Mouse (Mus musculus): ENCODE results near the gene Lmntd1. TPM values are rescaled to one million over a fixed set of nuclear protein-coding genes. Genes with fewer than 3 reads are reported as not detected.

The Lmntd1 gene
- polyA plus RNA-seq, 1 experiment = not detected

GRCm38 (mm10) chr6:145469260-145469943 is 144.7 kb downstream of the Lmntd1 start:
- no peaks in the 10 kb centered on the region for H3K36me3 ChIP-seq (ENCODE audit: control insufficient read depth, insufficient read depth)
- no peak overlapping the region for H3K4me3 ChIP-seq
- no peak overlapping the region for H3ac ChIP-seq (ENCODE audit: control insufficient read depth, insufficient read length)
- H3K79me2 ChIP-seq (ENCODE audit: control insufficient read depth, insufficient read depth) = no peaks in the 10 kb centered on the region
- TF ChIP-seq E2F4 (IDR thresholded peaks at IDR 0.05; ENCODE audit: insufficient read depth) = no peak
- TF ChIP-seq TCF3 (IDR thresholded peaks at IDR 0.05; ENCODE audit: insufficient read length, low read depth) = no peak
- TF ChIP-seq MYOG (IDR thresholded peaks at IDR 0.05; ENCODE audit: control insufficient read depth in 1 of 3, insufficient read depth in 1 of 3, insufficient read length in 2 of 3, low read depth in 2 of 3) = no peak
- TF ChIP-seq TCF12 (IDR thresholded peaks at IDR 0.05; ENCODE audit: insufficient read depth, poor library complexity, severe bottlenecking) = no peak
- TF ChIP-seq USF1 (IDR thresholded peaks at IDR 0.05; ENCODE audit: low read depth) = no peak
- TF ChIP-seq POLR2AphosphoS2 (IDR thresholded peaks at IDR 0.05; ENCODE audit: insufficient read length, low read depth) = no peak
- no peak for TF ChIP-seq CEBPB (IDR thresholded peaks at IDR 0.05; ENCODE audit: insufficient read depth, poor library complexity, severe bottlenecking)
- no peak overlapping the region for H3K4me2 ChIP-seq (ENCODE audit: low read depth)
- H3K27me3 ChIP-seq (ENCODE audit: control insufficient read depth, insufficient read depth, insufficient read length) = peaks cover 4% of the 10 kb centered on the region

- Histone ChIP-seq H3ac (ENCODE audit: control insufficient read depth, insufficient read length) (no peak overlapping the region), H3K4me2 (ENCODE audit: low read depth) (no peak overlapping the region), H3K79me2 (ENCODE audit: control insufficient read depth, insufficient read depth) (no peaks in the 10 kb centered on the region), H3K4me3 (no peak overlapping the region), H3K36me3 (ENCODE audit: control insufficient read depth, insufficient read depth) (no peaks in the 10 kb centered on the region), H3K27me3 (ENCODE audit: control insufficient read depth, insufficient read depth, insufficient read length) (no peaks in the 10 kb centered on the region)
- TF ChIP-seq MYOG (IDR thresholded peaks at IDR 0.05; ENCODE audit: control insufficient read depth in 1 of 3, insufficient read depth in 1 of 3, insufficient read length in 2 of 3, low read depth in 2 of 3) (no peak), TCF3 (IDR thresholded peaks at IDR 0.05; ENCODE audit: insufficient read length, low read depth) (no peak), USF1 (IDR thresholded peaks at IDR 0.05; ENCODE audit: low read depth) (no peak), POLR2AphosphoS2 (IDR thresholded peaks at IDR 0.05; ENCODE audit: insufficient read length, low read depth) (no peak), MAX (IDR thresholded peaks at IDR 0.05; ENCODE audit: low read depth) (no peak), E2F4 (IDR thresholded peaks at IDR 0.05; ENCODE audit: insufficient read depth) (no peak)
Observed at GRCm38 (mm10) chr6:145464027-145464426, 150.1 kb downstream of the Lmntd1 start.

GRCm38 (mm10) chr6:145462677-145463245 is 151.4 kb downstream of the Lmntd1 start:
- Histone ChIP-seq H3K4me3 (no peak overlapping the region), H3K27me3 (ENCODE audit: control insufficient read depth, insufficient read depth, insufficient read length) (no peaks in the 10 kb centered on the region), H3ac (ENCODE audit: control insufficient read depth, insufficient read length) (no peak overlapping the region), H3K4me2 (ENCODE audit: low read depth) (no peak overlapping the region), H3K36me3 (ENCODE audit: control insufficient read depth, insufficient read depth) (no peaks in the 10 kb centered on the region), H3K79me2 (ENCODE audit: control insufficient read depth, insufficient read depth) (no peaks in the 10 kb centered on the region)
- no peak for TF ChIP-seq TCF12 (IDR thresholded peaks at IDR 0.05; ENCODE audit: insufficient read depth, poor library complexity, severe bottlenecking)
- TF ChIP-seq MYOD1 (IDR thresholded peaks at IDR 0.05; ENCODE audit: control insufficient read depth in 1 of 3, insufficient read length in 2 of 3, low read depth in 2 of 3) = no peak
- TF ChIP-seq POLR2A (IDR thresholded peaks at IDR 0.05; ENCODE audit: insufficient read length, low read depth) = no peak
- no peak for TF ChIP-seq CEBPB (IDR thresholded peaks at IDR 0.05; ENCODE audit: insufficient read depth, poor library complexity, severe bottlenecking)
- no peak for TF ChIP-seq POLR2AphosphoS2 (IDR thresholded peaks at IDR 0.05; ENCODE audit: insufficient read length, low read depth)
- no peak for TF ChIP-seq REST (IDR thresholded peaks at IDR 0.05; ENCODE audit: insufficient read depth, insufficient read length)
- no peak for TF ChIP-seq TCF3 (IDR thresholded peaks at IDR 0.05; ENCODE audit: insufficient read length, low read depth)
- TF ChIP-seq SRF (IDR thresholded peaks at IDR 0.05; ENCODE audit: control insufficient read depth, insufficient read length, low read depth) = no peak
- TF ChIP-seq USF1 (IDR thresholded peaks at IDR 0.05; ENCODE audit: low read depth) = no peak
- TF ChIP-seq MAX (IDR thresholded peaks at IDR 0.05; ENCODE audit: low read depth) = no peak
- no peak for TF ChIP-seq MYOG (IDR thresholded peaks at IDR 0.05; ENCODE audit: control insufficient read depth in 1 of 3, insufficient read depth in 1 of 3, insufficient read length in 2 of 3, low read depth in 2 of 3)
- no peak for TF ChIP-seq E2F4 (IDR thresholded peaks at IDR 0.05; ENCODE audit: insufficient read depth)

GRCm38 (mm10) chr6:145457066-145457465 is 157.1 kb downstream of the Lmntd1 start:
- no peaks in the 10 kb centered on the region for H3K27me3 ChIP-seq (ENCODE audit: control insufficient read depth, insufficient read depth, insufficient read length)
- TF ChIP-seq MAX (IDR thresholded peaks at IDR 0.05; ENCODE audit: low read depth) (no peak), REST (IDR thresholded peaks at IDR 0.05; ENCODE audit: insufficient read depth, insufficient read length) (no peak), E2F4 (IDR thresholded peaks at IDR 0.05; ENCODE audit: insufficient read depth) (no peak), CEBPB (IDR thresholded peaks at IDR 0.05; ENCODE audit: insufficient read depth, poor library complexity, severe bottlenecking) (no peak), MYOG (IDR thresholded peaks at IDR 0.05; ENCODE audit: control insufficient read depth in 1 of 3, insufficient read depth in 1 of 3, insufficient read length in 2 of 3, low read depth in 2 of 3) (no peak), TCF12 (IDR thresholded peaks at IDR 0.05; ENCODE audit: insufficient read depth, poor library complexity, severe bottlenecking) (no peak), TCF3 (IDR thresholded peaks at IDR 0.05; ENCODE audit: insufficient read length, low read depth) (no peak), MYOD1 (IDR thresholded peaks at IDR 0.05; ENCODE audit: control insufficient read depth in 1 of 3, insufficient read length in 2 of 3, low read depth in 2 of 3) (no peak), USF1 (IDR thresholded peaks at IDR 0.05; ENCODE audit: low read depth) (no peak), SRF (IDR thresholded peaks at IDR 0.05; ENCODE audit: control insufficient read depth, insufficient read length, low read depth) (no peak), POLR2A (IDR thresholded peaks at IDR 0.05; ENCODE audit: insufficient read length, low read depth) (no peak), POLR2AphosphoS2 (IDR thresholded peaks at IDR 0.05; ENCODE audit: insufficient read length, low read depth) (no peak)
- H3ac ChIP-seq (ENCODE audit: control insufficient read depth, insufficient read length) = no peak overlapping the region
- no peak overlapping the region for H3K4me2 ChIP-seq (ENCODE audit: low read depth)
- no peaks in the 10 kb centered on the region for H3K36me3 ChIP-seq (ENCODE audit: control insufficient read depth, insufficient read depth)
- H3K79me2 ChIP-seq (ENCODE audit: control insufficient read depth, insufficient read depth) = no peaks in the 10 kb centered on the region
- H3K4me3 ChIP-seq = no peak overlapping the region
